Comparison of ENCODE assay signal across 7 mouse cellular contexts in the genomic region with DNA sequence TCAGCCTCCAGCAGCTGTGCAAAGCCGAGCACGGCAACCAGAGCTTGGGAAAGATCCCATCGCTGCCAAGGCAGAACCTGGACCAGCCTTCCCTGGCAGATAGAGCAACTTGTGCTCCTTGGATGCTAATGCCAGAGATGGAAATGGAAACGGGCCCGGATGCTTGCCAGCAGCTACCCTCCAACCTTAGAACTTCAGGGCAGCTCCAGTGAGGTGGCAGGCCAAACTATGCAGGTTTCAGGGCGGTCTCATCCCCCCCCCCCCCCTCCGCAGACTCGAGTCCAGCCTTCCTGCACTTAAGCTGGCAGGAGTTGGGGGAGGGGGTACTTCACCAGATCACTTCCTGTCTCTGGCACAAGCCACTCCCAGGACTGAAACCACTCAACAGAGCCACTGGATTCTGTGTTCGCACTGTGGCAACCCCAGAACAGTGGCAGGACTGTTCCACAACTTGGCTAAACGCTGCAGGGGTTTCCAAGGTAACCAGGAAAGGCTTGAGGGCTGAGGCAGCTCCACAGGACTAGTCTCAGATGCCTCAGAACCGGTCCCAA. TPM values are rescaled to one million over a fixed set of nuclear protein-coding genes. Genes with fewer than 3 reads are reported as not detected.
DNase-seq lines count a peak whose midpoint lies in the region; ATAC-seq and TF ChIP-seq lines count a peak whose summit lies in the region.

No protein-coding gene starts in this region.

- dilution Hi-C loops in CH12.LX (cut with MboI; ENCODE audit: extremely low pct_ligation_motif_present, extremely low pct_unique_long_range_greater_than_20kb, low sequenced_read_pairs): no loop called here

- H3K4me1 ChIP-seq in CH12.LX (ENCODE audit: control insufficient read depth in 1 of 2, insufficient read depth in 2 of 2): peaks cover 0 to 4% of the 10 kb centered on the region in 2 experiments; a peak in 2 of 4 replicates
- peaks cover 17% of the 10 kb centered on the region for H3K4me1 ChIP-seq in forebrain, embryonic 11.5 days (replicated peaks; ENCODE audit: control insufficient read depth, insufficient read depth, low read length)
- H3K4me1 ChIP-seq in hindbrain, embryonic 16.5 days (ENCODE audit: control insufficient read depth, insufficient read depth, low read depth, low read length): peaks cover 33% of the 10 kb centered on the region
- H3K4me1 ChIP-seq in lung, adult 2 months (ENCODE audit: control insufficient read depth, insufficient read depth, low read length): no peaks in the 10 kb centered on the region

- no peaks in the 10 kb centered on the region for H3K79me2 ChIP-seq in CH12.LX (replicated peaks; ENCODE audit: control insufficient read depth, extremely low read depth, insufficient read depth, poor library complexity, severe bottlenecking)

- no peak for TF ChIP-seq CTCF in CH12.LX (conservative IDR thresholded peaks at IDR 0.05 in 1 of 2, IDR thresholded peaks at IDR 0.05 in 1 of 2; ENCODE audit: low read depth in 2 of 2, low read length in 2 of 2)
- no peak for TF ChIP-seq CTCF in lung, adult 2 months (IDR thresholded peaks at IDR 0.05; ENCODE audit: insufficient read depth, low read length)

- no peaks in the 10 kb centered on the region for H3K36me3 ChIP-seq in CH12.LX (replicated peaks in 1 of 2; ENCODE audit: control insufficient read depth in 1 of 2, insufficient read depth in 1 of 2, low read length in 1 of 2)
- no peaks in the 10 kb centered on the region for H3K36me3 ChIP-seq in forebrain, embryonic 11.5 days (ENCODE audit: control insufficient read depth, insufficient read depth, low read length)
- no peaks in the 10 kb centered on the region for H3K36me3 ChIP-seq in hindbrain, embryonic 16.5 days (ENCODE audit: control insufficient read depth, insufficient read depth, low read length)

- no peak overlapping the region for H3K4me2 ChIP-seq in CH12.LX (ENCODE audit: insufficient read depth, low read depth, poor library complexity, severe bottlenecking)
- H3K4me2 ChIP-seq in forebrain, embryonic 11.5 days (ENCODE audit: low read depth, low read length, severe bottlenecking): no peak overlapping the region
- no peak overlapping the region for H3K4me2 ChIP-seq in hindbrain, embryonic 16.5 days (ENCODE audit: low read length)

- H3K27me3 ChIP-seq in CH12.LX (replicated peaks): peaks cover 86% of the 10 kb centered on the region
- H3K27me3 ChIP-seq in forebrain, embryonic 11.5 days (ENCODE audit: control insufficient read depth, insufficient read depth, low read length): no peaks in the 10 kb centered on the region
- H3K27me3 ChIP-seq in hindbrain, embryonic 16.5 days (replicated peaks; ENCODE audit: control insufficient read depth, insufficient read depth, low read length): no peaks in the 10 kb centered on the region

- H3K4me3 ChIP-seq in CH12.LX (replicated peaks in 1 of 3; ENCODE audit: low read depth in 2 of 3, low read length in 2 of 3, poor library complexity in 1 of 3): no peak overlapping the region
- no peak overlapping the region for H3K4me3 ChIP-seq in forebrain, embryonic 11.5 days (ENCODE audit: low read depth, low read length)
- H3K4me3 ChIP-seq in hindbrain, embryonic 16.5 days (ENCODE audit: low read length): no peak overlapping the region
- H3K4me3 ChIP-seq in lung, adult 2 months (replicated peaks; ENCODE audit: extremely low read depth, low read depth, low read length): no peak overlapping the region

- TF ChIP-seq RAD21 in CH12.LX (IDR thresholded peaks at IDR 0.05; ENCODE audit: low read depth, low read length): no peak

- no peak for TF ChIP-seq EP300 in CH12.LX (IDR thresholded peaks at IDR 0.05; ENCODE audit: low read length)

- H3K9me3 ChIP-seq in CH12.LX (replicated peaks; ENCODE audit: low read length): no peaks in the 10 kb centered on the region
- no peaks in the 10 kb centered on the region for H3K9me3 ChIP-seq in forebrain, embryonic 11.5 days (ENCODE audit: control insufficient read depth, low read length)
- no peaks in the 10 kb centered on the region for H3K9me3 ChIP-seq in hindbrain, embryonic 16.5 days (ENCODE audit: control insufficient read depth, low read length)

- peak; percentile 51 for ATAC-seq in forebrain, embryonic 11.5 days (replicated peaks; ENCODE audit: low FRiP score)
- peak; percentile 81 for ATAC-seq in hindbrain, embryonic 16.5 days

- in situ Hi-C loops in CH12.LX (cut with MboI; ENCODE audit: low pct_ligation_motif_present, low pct_unique_long_range_greater_than_20kb, low sequenced_read_pairs): no loop called here

- 57% methylated on average over 11 of the region's 11 CpGs for WGBS in forebrain, embryonic 11.5 days
- WGBS in hindbrain, embryonic 16.5 days: 41% methylated on average over 8 of the region's 11 CpGs
- 24% methylated on average over 11 of the region's 11 CpGs for WGBS in lung, adult 2 months

- TF ChIP-seq POLR2A in CH12.LX (IDR thresholded peaks at IDR 0.05; ENCODE audit: low read depth, low read length): no peak
- no peak for TF ChIP-seq POLR2A in lung, adult 2 months (IDR thresholded peaks at IDR 0.05; ENCODE audit: borderline replicate concordance, extremely low read depth, low read depth, low read length)

- DNase-seq in CH12.LX (ENCODE audit: extremely low read depth): peak; percentile 1
- peak; percentile 10 to 41 for DNase-seq in adrenal gland, postnatal 36 days
- no peak for DNase-seq in forebrain, embryonic 11.5 days (ENCODE audit: low spot score)
- DNase-seq in lung, adult 2 months: peak; percentile 24
- DNase-seq in right cerebral cortex, postnatal 14 days: peak; percentile 60
- DNase-seq in c-Kit-positive CD71-positive TER-119-positive erythroid progenitor cells, embryonic 14.5 days (ENCODE audit: low spot score): no peak

- no peak overlapping the region for H3K27ac ChIP-seq in CH12.LX (ENCODE audit: insufficient read depth, low read depth)
- no peak overlapping the region for H3K27ac ChIP-seq in forebrain, embryonic 11.5 days (ENCODE audit: low read depth, low read length)
- H3K27ac ChIP-seq in hindbrain, embryonic 16.5 days (ENCODE audit: low read depth, low read length): peak overlapping the region; percentile 51

- H3K9ac ChIP-seq in CH12.LX (ENCODE audit: insufficient read depth, low read depth): no peak overlapping the region
- no peak overlapping the region for H3K9ac ChIP-seq in forebrain, embryonic 11.5 days (ENCODE audit: low read length)
- H3K9ac ChIP-seq in hindbrain, embryonic 16.5 days (ENCODE audit: low read depth, low read length): no peak overlapping the region

TF ChIP-seq in CH12.LX, 34 proteins besides CTCF, POLR2A, EP300 and RAD21:
- TF ChIP-seq KAT2A (IDR thresholded peaks at IDR 0.05; ENCODE audit: insufficient replicate concordance, low read length): no peak
- peak; percentile 21; the same call in 1 of the 2 replicates for TF ChIP-seq CHD2 (IDR thresholded peaks at IDR 0.05; ENCODE audit: low read length)
- no peak for TF ChIP-seq GABPA (IDR thresholded peaks at IDR 0.05; ENCODE audit: insufficient replicate concordance, low read depth, low read length)
- TF ChIP-seq ELF1 (IDR thresholded peaks at IDR 0.05; ENCODE audit: low read depth, low read length): peak; percentile 61; the same call in 1 of the 2 replicates

RNA-seq across cellular contexts. Expression of a gene that starts 26.9 kb away (rescaled TPM):
- total RNA-seq in CH12.LX (2012; rRNA removed): not detected in 2 replicates
- not detected in 2 replicates for total RNA-seq in CH12.LX (2014; rRNA removed)
- not detected in 2 replicates for polyA plus RNA-seq in CH12.LX (2012; ENCODE audit: insufficient read length, low read depth)
- total RNA-seq in adrenal gland, postnatal 36 days (2021): 10 to 100 TPM in 1 of 2 experiments, 1 to 10 TPM in 1; 7.9 to 14.6 TPM
- 2.4 and 3.6 TPM in 2 replicates for polyA plus RNA-seq in forebrain, embryonic 11.5 days (2014; fragmentation: Nextera tagmentation; extraction: Ambion mirVana)
- 24.8 and 28.3 TPM in 2 replicates for polyA plus RNA-seq in hindbrain, embryonic 16.5 days (2015; fragmentation: Nextera tagmentation; extraction: Ambion mirVana)
- 0.64 and 1.1 TPM in 2 replicates for polyA plus RNA-seq in lung, adult 2 months (2012; rRNA removed)

RNA-seq across cellular contexts. Expression of a gene that starts 33.1 kb away (rescaled TPM):
- total RNA-seq in CH12.LX (2012; rRNA removed): 1.4 and 2.3 TPM in 2 replicates
- 1.4 and 2.4 TPM in 2 replicates for total RNA-seq in CH12.LX (2014; rRNA removed)
- polyA plus RNA-seq in CH12.LX (2012; ENCODE audit: insufficient read length, low read depth): 0.93 and 1.1 TPM in 2 replicates
- total RNA-seq in adrenal gland, postnatal 36 days (2021): 1 to 10 TPM; 1.5 to 2.0 TPM
- 0.44 and 0.83 TPM in 2 replicates for polyA plus RNA-seq in forebrain, embryonic 11.5 days (2014; fragmentation: Nextera tagmentation; extraction: Ambion mirVana)
- 0.58 and 0.70 TPM in 2 replicates for polyA plus RNA-seq in hindbrain, embryonic 16.5 days (2015; fragmentation: Nextera tagmentation; extraction: Ambion mirVana)
- 4.0 and 10.6 TPM in 2 replicates for polyA plus RNA-seq in lung, adult 2 months (2012; rRNA removed)

Comparison
In these comparisons a context has a peak if more than half of its experiments do, and no peak if none do; other contexts are left out.
1. DNase-seq: peak in CH12.LX (single experiment), adrenal gland, postnatal 36 days (2 of 2), lung, adult 2 months (single experiment) and right cerebral cortex, postnatal 14 days (single experiment); none in forebrain, embryonic 11.5 days (single experiment) and c-Kit-positive CD71-positive TER-119-positive erythroid progenitor cells, embryonic 14.5 days (single experiment).